Mouse (Mus musculus): ENCODE data around the gene Tmem200c. TPM values are rescaled to one million over a fixed set of nuclear protein-coding genes. Genes with fewer than 3 reads are reported as not detected.

Gene Tmem200c
- polyA plus RNA-seq (2016; fragmentation: Nextera tagmentation; extraction: Ambion mirVana) = 2.6 and 3.5 TPM in 2 replicates

GRCm38 (mm10) chr17:68826323-68826722 lies at the start of gene Tmem200c:
Gene Tmem200c, plus strand, starts transcription at chr17:68826623.
- H3K9ac ChIP-seq = no peak within 1 kb of the TSS
- no peak within 1 kb of the TSS for H3K4me3 ChIP-seq
- H3K4me1 ChIP-seq = no peaks in the 10 kb centered on the region
- H3K27ac ChIP-seq = no peak within 1 kb of the TSS
- H3K27me3 ChIP-seq (replicated peaks) = no peaks in the 10 kb centered on the region
- whole genome bisulfite sequencing = 85% methylated on average over 6 of the region's 6 CpGs
- H3K9me3 ChIP-seq = no peaks in the 10 kb centered on the region
- ATAC-seq (ENCODE audit: low FRiP score, low read depth) = no peak
- H3K36me3 ChIP-seq = no peaks in the 10 kb centered on the region
- no peak within 1 kb of the TSS for H3K4me2 ChIP-seq (replicated peaks)

GRCm38 (mm10) chr17:68793741-68794140 lies 32.7 kb upstream of the Tmem200c start:
- no peak for ATAC-seq (ENCODE audit: low FRiP score, low read depth)
- 89% methylated on average over 4 of the region's 4 CpGs for WGBS
- no peak overlapping the region for H3K27ac ChIP-seq

DNA sequence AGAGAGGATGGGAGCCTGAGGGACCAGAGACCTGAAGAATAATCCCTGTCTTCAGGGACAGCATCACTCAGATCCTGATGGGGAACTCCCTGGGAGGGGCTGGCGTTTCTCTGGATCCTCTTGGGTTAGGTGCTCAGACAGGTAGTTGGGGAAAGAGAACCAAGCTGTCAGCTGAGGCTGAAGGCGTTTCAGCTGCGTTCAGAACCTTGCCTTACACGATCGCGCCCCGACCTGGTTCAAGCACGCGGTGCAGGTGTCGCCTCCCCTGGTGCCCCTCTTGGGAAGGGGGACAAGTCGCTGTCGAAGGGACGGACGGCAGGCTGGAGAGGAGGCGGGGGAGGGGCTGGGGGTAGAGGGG lies 10.2 kb downstream of the Tmem200c start:
- peaks cover 19% of the 10 kb centered on the region; the same call in 1 of the 2 replicates for H3K4me1 ChIP-seq
- H3K27ac ChIP-seq = no peak overlapping the region
- peak; percentile 48 for ATAC-seq (ENCODE audit: low FRiP score, low read depth)
- 1% methylated on average over 14 of the region's 15 CpGs for WGBS
- H3K4me2 ChIP-seq (replicated peaks) = peak overlapping the region; percentile 82
- peak overlapping the region; percentile 62 for H3K9ac ChIP-seq
- peak overlapping the region; percentile 59 for H3K4me3 ChIP-seq
- no peaks in the 10 kb centered on the region for H3K36me3 ChIP-seq
- H3K27me3 ChIP-seq (replicated peaks) = peaks cover 29% of the 10 kb centered on the region
- H3K9me3 ChIP-seq = no peaks in the 10 kb centered on the region

More at GRCm38 (mm10) chr17:68793741-68794140, 32.7 kb upstream of the Tmem200c start:
- Histone ChIP-seq H3K4me2 (replicated peaks) (no peak overlapping the region), H3K9me3 (no peaks in the 10 kb centered on the region), H3K4me3 (no peak overlapping the region), H3K27me3 (replicated peaks) (no peaks in the 10 kb centered on the region), H3K4me1 (no peaks in the 10 kb centered on the region), H3K36me3 (no peaks in the 10 kb centered on the region), H3K9ac (no peak overlapping the region)

GRCm38 (mm10) chr17:68837013-68837858 lies 10.8 kb downstream of the Tmem200c start:
- no peak overlapping the region for H3K27ac ChIP-seq
- peak overlapping the region; percentile 59 for H3K4me3 ChIP-seq
- H3K4me1 ChIP-seq = peaks cover 24% of the 10 kb centered on the region; the same call in 1 of the 2 replicates
- peak; percentile 78 for ATAC-seq (ENCODE audit: low FRiP score, low read depth)
- WGBS = under 1% methylated on average over 71 of the region's 72 CpGs
- peaks cover 32% of the 10 kb centered on the region for H3K27me3 ChIP-seq (replicated peaks)
- H3K4me2 ChIP-seq (replicated peaks) = peak overlapping the region; percentile 82
- no peaks in the 10 kb centered on the region for H3K9me3 ChIP-seq
- H3K9ac ChIP-seq = peak overlapping the region; percentile 62
- H3K36me3 ChIP-seq = no peaks in the 10 kb centered on the region

DNA sequence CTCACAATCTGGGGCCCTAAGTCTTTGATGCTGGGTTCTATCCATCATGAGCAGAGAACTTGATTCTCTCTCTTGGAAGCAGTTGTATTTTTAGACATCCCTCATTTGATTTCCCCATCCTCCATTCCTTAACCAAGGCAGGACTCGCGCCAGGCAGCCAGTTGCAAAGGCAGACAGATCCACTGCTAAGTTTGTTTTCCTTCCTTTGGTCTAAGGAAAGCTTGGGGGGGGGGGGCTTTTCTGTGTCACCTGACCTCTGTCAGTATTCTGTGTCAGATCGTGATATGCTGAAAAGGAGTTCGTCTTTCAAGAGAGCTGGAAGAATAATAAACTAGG lies 11.4 kb downstream of the Tmem200c start:
- peak overlapping the region; percentile 59 for H3K4me3 ChIP-seq
- no peaks in the 10 kb centered on the region for H3K36me3 ChIP-seq
- no peaks in the 10 kb centered on the region for H3K9me3 ChIP-seq
- no peak for ATAC-seq (ENCODE audit: low FRiP score, low read depth)
- H3K4me2 ChIP-seq (replicated peaks) = peak overlapping the region; percentile 82
- H3K27me3 ChIP-seq (replicated peaks) = peaks cover 32% of the 10 kb centered on the region
- H3K4me1 ChIP-seq = peaks cover 24% of the 10 kb centered on the region; the same call in 1 of the 2 replicates
- WGBS = 11% methylated on average over 4 of the region's 4 CpGs
- no peak overlapping the region for H3K27ac ChIP-seq
- peak overlapping the region; percentile 62 for H3K9ac ChIP-seq

DNA sequence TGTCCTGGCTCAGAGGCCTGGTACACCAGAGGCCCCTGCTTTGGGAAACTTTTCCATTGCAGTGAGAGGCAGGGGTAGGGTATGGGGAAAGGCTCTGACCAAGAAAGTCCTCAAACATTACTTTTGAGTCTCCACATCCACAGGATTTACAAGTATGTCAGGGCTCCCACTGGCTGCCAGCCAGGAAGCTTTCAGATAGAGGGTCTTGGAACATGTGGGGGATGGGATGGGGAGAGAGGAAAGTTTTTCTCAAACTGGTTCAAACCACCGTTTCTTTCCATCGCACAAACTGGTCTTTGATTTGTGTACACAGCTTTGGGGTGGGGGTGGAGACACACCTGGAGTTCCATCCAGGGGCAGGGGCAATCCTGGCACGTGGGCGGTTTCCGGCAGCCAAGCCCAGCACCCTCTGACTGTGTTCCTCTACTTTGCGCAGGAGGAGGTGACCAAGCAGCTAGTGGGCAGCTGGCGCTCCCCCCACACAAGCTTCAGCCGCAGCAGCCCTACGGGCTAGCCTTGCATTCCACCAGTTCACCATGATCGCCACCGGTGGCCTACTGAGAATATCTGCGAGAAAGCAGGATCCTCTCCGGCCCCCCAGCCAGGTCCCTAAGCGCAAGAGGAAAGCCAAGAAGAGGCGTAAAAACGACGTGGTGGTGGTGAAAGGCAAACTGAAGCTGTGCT lies 13.6 kb downstream of the Tmem200c start:
- Histone ChIP-seq H3K4me2 (replicated peaks) (peak overlapping the region; percentile 97), H3K36me3 (no peaks in the 10 kb centered on the region), H3K27me3 (replicated peaks) (peaks cover 32% of the 10 kb centered on the region), H3K27ac (no peak overlapping the region), H3K4me3 (peak overlapping the region; percentile 52; the same call in 1 of the 2 replicates), H3K9ac (no peak overlapping the region), H3K9me3 (no peaks in the 10 kb centered on the region), H3K4me1 (peaks cover 24% of the 10 kb centered on the region; the same call in 1 of the 2 replicates)
- 12% methylated on average over 17 of the region's 17 CpGs for WGBS
- no peak for ATAC-seq (ENCODE audit: low FRiP score, low read depth)

- no peak for ATAC-seq (ENCODE audit: low FRiP score, low read depth)
- no peaks in the 10 kb centered on the region for H3K9me3 ChIP-seq
- peak overlapping the region; percentile 67; the same call in 1 of the 2 replicates for H3K9ac ChIP-seq
These were observed 14.1 kb downstream of the Tmem200c start for GRCm38 (mm10) chr17:68840572-68840939.

DNA sequence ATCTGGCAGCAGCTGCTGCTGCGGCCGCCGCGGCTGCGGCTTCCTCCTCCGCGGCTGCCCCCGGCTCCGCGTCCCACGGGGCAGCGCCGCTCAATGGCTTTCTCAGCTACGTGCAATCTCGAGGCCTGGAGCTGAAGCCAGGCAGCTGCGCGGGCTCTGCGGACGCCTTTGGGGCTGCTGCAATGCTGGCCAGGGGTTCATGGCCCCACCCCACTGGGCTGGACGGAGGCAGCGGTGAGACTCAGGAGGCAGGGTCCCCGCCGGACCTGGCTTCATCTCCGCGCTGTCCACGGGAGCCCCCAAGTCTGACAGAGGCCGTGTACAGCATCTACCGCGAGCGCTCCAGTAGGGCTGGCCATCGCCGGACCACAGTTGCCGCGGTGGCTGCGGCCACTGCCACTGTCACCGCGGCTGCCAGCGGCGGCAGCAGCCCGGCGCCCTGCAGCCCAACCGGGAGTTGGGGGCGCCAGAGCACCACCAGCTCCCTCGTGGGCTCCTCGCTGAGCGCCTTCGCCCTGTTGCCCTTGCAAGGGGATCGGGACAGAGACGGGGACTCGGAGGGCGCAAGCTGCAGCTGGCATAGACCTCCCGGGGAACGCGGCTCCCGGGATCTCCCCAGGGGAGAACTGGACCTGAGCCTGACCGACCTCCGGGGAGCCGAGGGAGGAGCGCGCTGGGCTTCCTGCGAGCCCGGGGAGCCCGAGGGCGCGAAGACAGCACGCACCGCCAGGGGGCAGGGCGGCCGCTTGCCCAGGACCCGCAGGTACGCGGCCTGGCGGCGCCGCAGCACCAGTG lies 14.9 kb downstream of the Tmem200c start:
- H3K27ac ChIP-seq = no peak overlapping the region
- under 1% methylated on average over 75 of the region's 75 CpGs for WGBS
- peak; percentile 63 for ATAC-seq (ENCODE audit: low FRiP score, low read depth)
- H3K36me3 ChIP-seq = no peaks in the 10 kb centered on the region
- peaks cover 25% of the 10 kb centered on the region for H3K27me3 ChIP-seq (replicated peaks)
- H3K9me3 ChIP-seq = no peaks in the 10 kb centered on the region
- peak overlapping the region; percentile 67 for H3K9ac ChIP-seq
- H3K4me2 ChIP-seq (replicated peaks) = peak overlapping the region; percentile 97
- peaks cover 24% of the 10 kb centered on the region; the same call in 1 of the 2 replicates for H3K4me1 ChIP-seq
- peak overlapping the region; percentile 52 for H3K4me3 ChIP-seq

More at GRCm38 (mm10) chr17:68840572-68840939, 14.1 kb downstream of the Tmem200c start:
- H3K27ac ChIP-seq = no peak overlapping the region
- H3K27me3 ChIP-seq (replicated peaks) = peaks cover 32% of the 10 kb centered on the region
- H3K4me3 ChIP-seq = peak overlapping the region; percentile 52
- H3K4me2 ChIP-seq (replicated peaks) = peak overlapping the region; percentile 97
- H3K4me1 ChIP-seq = peaks cover 24% of the 10 kb centered on the region; the same call in 1 of the 2 replicates
- H3K36me3 ChIP-seq = no peaks in the 10 kb centered on the region
- WGBS = 20% methylated on average over 10 of the region's 10 CpGs

DNA sequence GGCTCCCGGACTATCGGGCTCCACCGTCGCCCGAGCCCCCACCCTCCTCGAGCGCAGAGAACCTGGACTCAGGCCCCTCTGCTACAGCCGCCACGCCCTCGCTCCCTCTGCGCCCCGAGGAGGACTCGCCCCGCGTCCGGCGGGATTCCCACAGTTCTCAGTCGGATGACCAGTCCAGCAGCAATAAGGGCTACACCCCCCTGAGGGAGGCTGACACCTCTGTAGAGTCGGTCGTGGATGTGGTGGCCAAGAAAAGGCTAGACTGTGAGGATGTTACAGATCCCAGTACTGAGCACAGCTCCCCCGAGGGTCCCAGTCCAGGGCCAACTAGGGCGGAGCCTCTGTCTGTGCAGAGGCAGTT lies 15.4 kb downstream of the Tmem200c start:
- no peak; the same call in 1 of the 2 replicates for ATAC-seq (ENCODE audit: low FRiP score, low read depth)
- 3% methylated on average over 22 of the region's 22 CpGs for WGBS

GRCm38 (mm10) chr17:68845931-68846330 lies 19.5 kb downstream of the Tmem200c start:
- Histone ChIP-seq H3K4me1 (peaks cover 11% of the 10 kb centered on the region; the same call in 1 of the 2 replicates), H3K4me2 (replicated peaks) (no peak overlapping the region), H3K9ac (no peak overlapping the region), H3K4me3 (no peak overlapping the region), H3K36me3 (no peaks in the 10 kb centered on the region), H3K9me3 (no peaks in the 10 kb centered on the region), H3K27me3 (replicated peaks) (peaks cover 4% of the 10 kb centered on the region; the same call in 1 of the 2 replicates), H3K27ac (no peak overlapping the region)
- no peak for ATAC-seq (ENCODE audit: low FRiP score, low read depth)
- 89% methylated on average over 5 of the region's 5 CpGs for WGBS

More for the DNA sequence above, 15.4 kb downstream of the Tmem200c start:
- peak overlapping the region; percentile 67 for H3K9ac ChIP-seq
- peak overlapping the region; percentile 52 for H3K4me3 ChIP-seq
- peaks cover 20% of the 10 kb centered on the region for H3K27me3 ChIP-seq (replicated peaks)
- no peak overlapping the region for H3K27ac ChIP-seq
- H3K9me3 ChIP-seq = no peaks in the 10 kb centered on the region
- H3K4me1 ChIP-seq = peaks cover 24% of the 10 kb centered on the region; the same call in 1 of the 2 replicates
- no peaks in the 10 kb centered on the region for H3K36me3 ChIP-seq
- peak overlapping the region; percentile 97 for H3K4me2 ChIP-seq (replicated peaks)

DNA sequence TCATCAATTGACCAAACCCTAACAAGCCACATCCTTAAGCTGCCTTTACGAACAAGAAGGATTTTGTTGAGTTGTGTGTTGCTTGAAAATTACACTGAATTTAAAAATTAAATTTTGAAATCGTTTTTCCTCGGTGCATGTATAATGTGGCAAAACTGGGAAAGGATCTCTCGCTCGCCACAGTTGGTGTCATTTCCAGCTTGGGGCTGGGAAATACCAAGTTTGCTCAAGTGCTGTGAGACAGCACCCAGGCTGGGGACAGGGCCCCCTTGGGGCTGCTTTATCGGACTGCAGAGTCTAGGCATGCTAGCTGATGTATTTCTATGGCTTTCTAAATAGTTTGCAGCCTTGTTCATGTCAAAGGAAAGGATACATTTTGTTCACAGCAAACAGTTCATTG lies 22.3 kb downstream of the Tmem200c start:
- 77% methylated on average over 6 of the region's 6 CpGs for WGBS
- no peaks in the 10 kb centered on the region for H3K36me3 ChIP-seq

More for the DNA sequence above, 22.3 kb downstream of the Tmem200c start:
- Histone ChIP-seq H3K9me3 (no peaks in the 10 kb centered on the region), H3K4me1 (no peaks in the 10 kb centered on the region), H3K4me2 (replicated peaks) (no peak overlapping the region), H3K4me3 (no peak overlapping the region), H3K27me3 (replicated peaks) (no peaks in the 10 kb centered on the region), H3K9ac (no peak overlapping the region), H3K27ac (no peak overlapping the region)
- no peak for ATAC-seq (ENCODE audit: low FRiP score, low read depth)
